In the genomic region with DNA sequence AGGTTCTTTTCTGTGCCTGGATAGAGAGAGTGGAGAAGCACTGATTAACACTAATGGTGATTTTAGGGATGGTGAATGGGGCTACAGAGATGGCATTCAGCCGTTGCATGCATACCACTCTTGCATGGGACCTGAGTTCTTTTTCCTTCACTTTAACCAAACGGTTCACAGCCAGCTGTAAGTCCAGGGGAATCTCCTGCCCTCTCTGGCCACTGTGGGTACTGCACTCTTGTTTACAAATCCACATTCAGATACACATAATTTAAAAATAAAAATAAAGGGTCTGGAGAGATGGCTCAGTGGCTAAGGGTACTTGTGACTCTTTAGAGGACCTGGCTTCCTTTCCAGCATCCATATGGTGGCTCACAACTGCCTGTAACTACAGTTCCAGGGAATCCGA, we compare ENCODE assay signal across 16 mouse cellular contexts. TPM values are rescaled to one million over a fixed set of nuclear protein-coding genes. Genes with fewer than 3 reads are reported as not detected.
A peak's percentile ranks its signal among the peaks of the same experiment; 100 is the strongest.
DNase-seq lines count a peak whose midpoint lies in the region; ATAC-seq and TF ChIP-seq lines count a peak whose summit lies in the region.
"Had no signal": no experiment of that assay in that cellular context is flagged by ENCODE, and none has a peak within 500 bp of the region (broad histone marks: within the 10 kb centered on the region; RNA-seq: fewer than 3 reads in every experiment).

No protein-coding gene starts in this region.

- WGBS in forebrain, postnatal 0 days: 97% methylated on average over 3 of the region's 3 CpGs
- WGBS in forebrain, embryonic 11.5 days: 96% methylated on average over 3 of the region's 3 CpGs
- 90% methylated on average over 3 of the region's 3 CpGs for WGBS in liver, embryonic 14.5 days (ENCODE audit: insufficient replicate concordance)
- 94% methylated on average over 3 of the region's 3 CpGs for WGBS in liver, embryonic 11.5 days
- 97% methylated on average over 3 of the region's 3 CpGs for WGBS in forebrain, embryonic 14.5 days

- no peaks in the 10 kb centered on the region for H3K4me1 ChIP-seq in forebrain, postnatal 0 days (ENCODE audit: insufficient read depth)
- H3K4me1 ChIP-seq in forebrain, embryonic 11.5 days (replicated peaks; ENCODE audit: control insufficient read depth, insufficient read depth, low read length): no peaks in the 10 kb centered on the region
- H3K4me1 ChIP-seq in liver, embryonic 14.5 days (replicated peaks; ENCODE audit: control insufficient read depth in 2 of 2, insufficient read depth in 2 of 2, low read length in 1 of 2): peaks cover 0 to 15% of the 10 kb centered on the region in 2 experiments; a peak in 2 of 4 replicates
- peaks cover 10% of the 10 kb centered on the region for H3K4me1 ChIP-seq in liver, embryonic 11.5 days (replicated peaks; ENCODE audit: control insufficient read depth, insufficient read depth, low read length)
- H3K4me1 ChIP-seq in CH12.LX (ENCODE audit: control insufficient read depth in 1 of 2, insufficient read depth in 2 of 2): peaks cover 4 to 37% of the 10 kb centered on the region in 2 experiments; a peak in 3 of 4 replicates
- no peaks in the 10 kb centered on the region for H3K4me1 ChIP-seq in forebrain, embryonic 14.5 days (ENCODE audit: control insufficient read depth, insufficient read depth, low read length)
- H3K4me1 ChIP-seq: embryonic facial prominence, embryonic 15.5 days; limb, embryonic 15.5 days had no signal

- TF ChIP-seq CTCF in forebrain, postnatal 0 days (IDR thresholded peaks at IDR 0.05; ENCODE audit: low read depth): peak; percentile 47
- peak; percentile 59 for TF ChIP-seq CTCF in liver, embryonic 14.5 days (IDR thresholded peaks at IDR 0.05; ENCODE audit: low read depth)
- peak; percentile 49 to 71 for TF ChIP-seq CTCF in CH12.LX (conservative IDR thresholded peaks at IDR 0.05 in 1 of 2, IDR thresholded peaks at IDR 0.05 in 1 of 2; ENCODE audit: low read depth in 2 of 2, low read length in 2 of 2)
- peak; percentile 49; the same call in 1 of the 2 replicates for TF ChIP-seq CTCF in brain, embryonic 14.5 days (IDR thresholded peaks at IDR 0.05; ENCODE audit: borderline replicate concordance, extremely low read depth, insufficient read depth, insufficient read length)

- H3K36me3 ChIP-seq in forebrain, postnatal 0 days (ENCODE audit: insufficient read depth): 0 out of 2 replicates have a peak, but pooled peaks cover 9% of the 10 kb centered on the region
- H3K36me3 ChIP-seq in forebrain, embryonic 11.5 days (ENCODE audit: control insufficient read depth, insufficient read depth, low read length): peaks cover 32% of the 10 kb centered on the region
- no peaks in the 10 kb centered on the region; the same call in 1 of the 2 replicates for H3K36me3 ChIP-seq in liver, embryonic 14.5 days (replicated peaks; ENCODE audit: control insufficient read depth, insufficient read depth, low read depth)
- peaks cover 25% of the 10 kb centered on the region for H3K36me3 ChIP-seq in liver, embryonic 11.5 days (ENCODE audit: control insufficient read depth, insufficient read depth, low read length)
- peaks cover 80 to 95% of the 10 kb centered on the region in 2 experiments for H3K36me3 ChIP-seq in CH12.LX (replicated peaks in 1 of 2; ENCODE audit: control insufficient read depth in 1 of 2, insufficient read depth in 1 of 2, low read length in 1 of 2)
- peaks cover 57% of the 10 kb centered on the region for H3K36me3 ChIP-seq in forebrain, embryonic 14.5 days (ENCODE audit: control insufficient read depth, insufficient read depth, low read length)

- H3K9me3 ChIP-seq in forebrain, postnatal 0 days (ENCODE audit: low read length): no peaks in the 10 kb centered on the region
- H3K9me3 ChIP-seq in forebrain, embryonic 11.5 days (ENCODE audit: control insufficient read depth, low read length): peaks cover 5% of the 10 kb centered on the region; the same call in 1 of the 2 replicates
- no peaks in the 10 kb centered on the region for H3K9me3 ChIP-seq in liver, embryonic 14.5 days (ENCODE audit: control insufficient read depth, low read length)
- no peaks in the 10 kb centered on the region for H3K9me3 ChIP-seq in liver, embryonic 11.5 days (ENCODE audit: control insufficient read depth, low read length)
- peaks cover 15% of the 10 kb centered on the region for H3K9me3 ChIP-seq in CH12.LX (replicated peaks; ENCODE audit: low read length)
- H3K9me3 ChIP-seq in forebrain, embryonic 14.5 days (replicated peaks; ENCODE audit: control insufficient read depth, low read length): no peaks in the 10 kb centered on the region
- H3K9me3 ChIP-seq: limb, embryonic 15.5 days had no signal

- TF ChIP-seq POLR2A in CH12.LX (IDR thresholded peaks at IDR 0.05; ENCODE audit: low read depth, low read length): no peak
- TF ChIP-seq POLR2A in brain, embryonic 14.5 days (IDR thresholded peaks at IDR 0.05; ENCODE audit: borderline replicate concordance, extremely low read depth, insufficient read depth, insufficient read length, poor library complexity, severe bottlenecking): no peak

- no peak overlapping the region for H3K9ac ChIP-seq in forebrain, postnatal 0 days
- no peak overlapping the region for H3K9ac ChIP-seq in forebrain, embryonic 11.5 days (ENCODE audit: low read length)
- H3K9ac ChIP-seq in liver, embryonic 14.5 days (replicated peaks): no peak overlapping the region
- H3K9ac ChIP-seq in liver, embryonic 11.5 days (ENCODE audit: low read depth, low read length): no peak overlapping the region
- H3K9ac ChIP-seq in CH12.LX (ENCODE audit: insufficient read depth, low read depth): no peak overlapping the region
- H3K9ac ChIP-seq in forebrain, embryonic 14.5 days (ENCODE audit: low read length): no peak overlapping the region
- H3K9ac ChIP-seq: embryonic facial prominence, embryonic 15.5 days; limb, embryonic 15.5 days had no signal

- no peak for ATAC-seq in forebrain, postnatal 0 days
- no peak for ATAC-seq in forebrain, embryonic 11.5 days (replicated peaks; ENCODE audit: low FRiP score)
- ATAC-seq in liver, embryonic 14.5 days (ENCODE audit: insufficient read depth): no peak
- no peak for ATAC-seq in liver, embryonic 11.5 days (replicated peaks; ENCODE audit: low FRiP score)
- ATAC-seq in erythroid progenitor cell, adult 5-6 weeks (replicated peaks; ENCODE audit: low FRiP score, poor library complexity, severe bottlenecking): no peak
- no peak for ATAC-seq in forebrain, embryonic 14.5 days
- ATAC-seq: forebrain, embryonic 16.5 days had no signal

- H3K79me2 ChIP-seq in CH12.LX (replicated peaks; ENCODE audit: control insufficient read depth, extremely low read depth, insufficient read depth, poor library complexity, severe bottlenecking): peaks cover 23% of the 10 kb centered on the region

- dilution Hi-C loops in CH12.LX (cut with MboI; ENCODE audit: extremely low pct_ligation_motif_present, extremely low pct_unique_long_range_greater_than_20kb, low sequenced_read_pairs): no loop called here

- no peak overlapping the region for H3K4me2 ChIP-seq in forebrain, postnatal 0 days (ENCODE audit: low read depth)
- no peak overlapping the region for H3K4me2 ChIP-seq in forebrain, embryonic 11.5 days (ENCODE audit: low read depth, low read length, severe bottlenecking)
- no peak overlapping the region for H3K4me2 ChIP-seq in liver, embryonic 14.5 days (ENCODE audit: low read depth)
- H3K4me2 ChIP-seq in liver, embryonic 11.5 days: no peak overlapping the region
- no peak overlapping the region for H3K4me2 ChIP-seq in CH12.LX (ENCODE audit: insufficient read depth, low read depth, poor library complexity, severe bottlenecking)
- H3K4me2 ChIP-seq in forebrain, embryonic 14.5 days (ENCODE audit: low read length): no peak overlapping the region
- H3K4me2 ChIP-seq: embryonic facial prominence, embryonic 15.5 days; limb, embryonic 15.5 days had no signal

- no peaks in the 10 kb centered on the region for H3K27me3 ChIP-seq in forebrain, postnatal 0 days (ENCODE audit: insufficient read depth, low read length)
- H3K27me3 ChIP-seq in forebrain, embryonic 11.5 days (ENCODE audit: control insufficient read depth, insufficient read depth, low read length): no peaks in the 10 kb centered on the region
- no peaks in the 10 kb centered on the region for H3K27me3 ChIP-seq in liver, embryonic 14.5 days (ENCODE audit: control insufficient read depth, insufficient read depth, low read length)
- H3K27me3 ChIP-seq in liver, embryonic 11.5 days (replicated peaks; ENCODE audit: control insufficient read depth, insufficient read depth, low read length): no peaks in the 10 kb centered on the region
- H3K27me3 ChIP-seq in CH12.LX (replicated peaks): no peaks in the 10 kb centered on the region
- H3K27me3 ChIP-seq in forebrain, embryonic 14.5 days (replicated peaks; ENCODE audit: control insufficient read depth, insufficient read depth, low read length): no peaks in the 10 kb centered on the region
- H3K27me3 ChIP-seq: embryonic facial prominence, embryonic 15.5 days; limb, embryonic 15.5 days; megakaryocyte, embryonic 14.5 days had no signal

- peak; percentile 23 for TF ChIP-seq RAD21 in CH12.LX (IDR thresholded peaks at IDR 0.05; ENCODE audit: low read depth, low read length)

- no peak for TF ChIP-seq EP300 in liver, embryonic 14.5 days (IDR thresholded peaks at IDR 0.05; ENCODE audit: low read depth)
- no peak for TF ChIP-seq EP300 in CH12.LX (IDR thresholded peaks at IDR 0.05; ENCODE audit: low read length)

- no peak for DNase-seq in forebrain, postnatal 0 days
- DNase-seq in forebrain, embryonic 11.5 days (ENCODE audit: low spot score): no peak
- DNase-seq in liver, embryonic 14.5 days (ENCODE audit: low read depth in 3 of 3, low spot score in 3 of 3): no peak
- DNase-seq in liver, embryonic 11.5 days (ENCODE audit: low spot score): no peak
- no peak for DNase-seq in CH12.LX (ENCODE audit: extremely low read depth)
- DNase-seq in brain, embryonic 14.5 days (ENCODE audit: low read depth): no peak
- DNase-seq in forebrain, embryonic 14.5 days (ENCODE audit: low spot score): no peak
- DNase-seq: adrenal gland, postnatal 14 days; cerebellum, adult 11 months; kidney, postnatal 25 days had no signal

- no peak overlapping the region for H3K4me3 ChIP-seq in forebrain, postnatal 0 days (ENCODE audit: low read depth, low read length)
- H3K4me3 ChIP-seq in forebrain, embryonic 11.5 days (ENCODE audit: low read depth, low read length): no peak overlapping the region
- H3K4me3 ChIP-seq in liver, embryonic 14.5 days (ENCODE audit: insufficient read depth in 1 of 2, low read depth in 2 of 2, low read length in 2 of 2): no peak overlapping the region
- no peak overlapping the region for H3K4me3 ChIP-seq in liver, embryonic 11.5 days (ENCODE audit: low read depth, low read length)
- no peak overlapping the region for H3K4me3 ChIP-seq in CH12.LX (replicated peaks in 1 of 3; ENCODE audit: low read depth in 2 of 3, low read length in 2 of 3, poor library complexity in 1 of 3)
- no peak overlapping the region for H3K4me3 ChIP-seq in forebrain, embryonic 14.5 days (ENCODE audit: low read depth, low read length)
- H3K4me3 ChIP-seq: embryonic facial prominence, embryonic 15.5 days; limb, embryonic 15.5 days; megakaryocyte, embryonic 14.5 days; myocyte had no signal

- H3K27ac ChIP-seq in forebrain, postnatal 0 days (ENCODE audit: low read depth, low read length): no peak overlapping the region
- no peak overlapping the region for H3K27ac ChIP-seq in forebrain, embryonic 11.5 days (ENCODE audit: low read depth, low read length)
- no peak overlapping the region for H3K27ac ChIP-seq in liver, embryonic 14.5 days
- no peak overlapping the region for H3K27ac ChIP-seq in liver, embryonic 11.5 days (ENCODE audit: low read depth, low read length)
- H3K27ac ChIP-seq in CH12.LX (ENCODE audit: insufficient read depth, low read depth): no peak overlapping the region
- no peak overlapping the region for H3K27ac ChIP-seq in forebrain, embryonic 14.5 days (ENCODE audit: low read depth, low read length)
- H3K27ac ChIP-seq: embryonic facial prominence, embryonic 15.5 days; limb, embryonic 15.5 days had no signal

- in situ Hi-C loops in CH12.LX (cut with MboI; ENCODE audit: low pct_ligation_motif_present, low pct_unique_long_range_greater_than_20kb, low sequenced_read_pairs): no loop called here

RNA-seq across cellular contexts. Expression of a gene that starts 39.8 kb away (rescaled TPM):
- 16.2 and 19.9 TPM in 2 replicates for total RNA-seq in forebrain, postnatal 0 days (2014; rRNA removed)
- 6.2 and 8.0 TPM in 2 replicates for polyA plus RNA-seq in forebrain, postnatal 0 days (2015; fragmentation: Nextera tagmentation; extraction: Ambion mirVana)
- 39.8 and 43.9 TPM in 2 replicates for polyA plus RNA-seq in forebrain, embryonic 11.5 days (2014; fragmentation: Nextera tagmentation; extraction: Ambion mirVana)
- 3.2 and 3.5 TPM in 2 replicates for polyA plus RNA-seq in liver, embryonic 14.5 days (2012; rRNA removed)
- polyA plus RNA-seq in liver, embryonic 14.5 days (2014; fragmentation: Nextera tagmentation; extraction: Ambion mirVana): 3.5 and 4.0 TPM in 2 replicates
- 14.6 and 17.7 TPM in 2 replicates for polyA plus RNA-seq in liver, embryonic 11.5 days (2014; fragmentation: Nextera tagmentation; extraction: Ambion mirVana)
- total RNA-seq in CH12.LX (2012; rRNA removed) (52.3 and 77.1 TPM in 2 replicates), CH12.LX (2014; rRNA removed) (33.5 and 40.8 TPM in 2 replicates)
- 49.2 and 67.2 TPM in 2 replicates for polyA plus RNA-seq in CH12.LX (2012; ENCODE audit: insufficient read length, low read depth)
- 17.4 and 23.4 TPM in 2 replicates for polyA plus RNA-seq in brain, embryonic 14.5 days (2012; rRNA removed)
- total RNA-seq in erythroid progenitor cell, adult 5-6 weeks (2015; ENCODE audit: low replicate concordance): 7.9 and 12.2 TPM in 2 replicates
- 1.8 and 4.0 TPM in 2 replicates for total RNA-seq in erythroid progenitor cell, adult 5-6 weeks (2017; ENCODE audit: low replicate concordance)
- polyA plus RNA-seq in forebrain, embryonic 14.5 days (2014; fragmentation: Nextera tagmentation; extraction: Ambion mirVana): 14.3 and 15.0 TPM in 2 replicates
